ENCODE assay signal across 8 mouse cellular contexts in genomic region chr12:78860921-78861495, GRCm38 (mm10). TPM values are rescaled to one million over a fixed set of nuclear protein-coding genes. Genes with fewer than 3 reads are reported as not detected.
DNase-seq lines count a peak whose midpoint lies in the region; ATAC-seq and TF ChIP-seq lines count a peak whose summit lies in the region.

No protein-coding gene starts in this region.

- peaks cover 13% of the 10 kb centered on the region for H3K4me1 ChIP-seq in kidney, adult 2 months (ENCODE audit: control insufficient read depth, insufficient read depth, low read length)
- H3K4me1 ChIP-seq in E14TG2a.4 (replicated peaks; ENCODE audit: low read depth, low read length) = peaks cover 63% of the 10 kb centered on the region
- peaks cover 18% of the 10 kb centered on the region for H3K4me1 ChIP-seq in embryonic facial prominence, embryonic 12.5 days
- peaks cover 13% of the 10 kb centered on the region for H3K4me1 ChIP-seq in intestine, embryonic 14.5 days (replicated peaks; ENCODE audit: control insufficient read depth, insufficient read depth, low read length)
- H3K4me1 ChIP-seq in midbrain, embryonic 16.5 days (ENCODE audit: control insufficient read depth, insufficient read depth, low read length) = peaks cover 23% of the 10 kb centered on the region

- H3K36me3 ChIP-seq in kidney, adult 2 months (ENCODE audit: control insufficient read depth, insufficient read depth, low read length) = no peaks in the 10 kb centered on the region
- peaks cover 43% of the 10 kb centered on the region for H3K36me3 ChIP-seq in E14TG2a.4 (ENCODE audit: insufficient read depth, low read length)
- H3K36me3 ChIP-seq in embryonic facial prominence, embryonic 12.5 days = peaks cover 11% of the 10 kb centered on the region
- H3K36me3 ChIP-seq in intestine, embryonic 14.5 days (ENCODE audit: control insufficient read depth, insufficient read depth, low read length) = peaks cover 2% of the 10 kb centered on the region; the same call in 1 of the 2 replicates
- peaks cover 2% of the 10 kb centered on the region; the same call in 1 of the 2 replicates for H3K36me3 ChIP-seq in midbrain, embryonic 16.5 days (ENCODE audit: control insufficient read depth, insufficient read depth, low read length)

- peak overlapping the region; percentile 87 for H3K27ac ChIP-seq in kidney, adult 2 months (ENCODE audit: insufficient read depth, low read depth, low read length)
- H3K27ac ChIP-seq in embryonic facial prominence, embryonic 12.5 days = 0 out of 2 replicates have a peak overlapping the region, but pooled peaks have one; percentile 60
- peak overlapping the region; percentile 52 for H3K27ac ChIP-seq in intestine, embryonic 14.5 days (ENCODE audit: low read depth)
- peak overlapping the region; percentile 76 for H3K27ac ChIP-seq in midbrain, embryonic 16.5 days (ENCODE audit: low read length)

- under 1% methylated on average over 30 of the region's 30 CpGs for WGBS in kidney, adult 2 months
- 1% methylated on average over 30 of the region's 30 CpGs for WGBS in embryonic facial prominence, embryonic 12.5 days
- WGBS in intestine, embryonic 14.5 days = under 1% methylated on average over 30 of the region's 30 CpGs
- under 1% methylated on average over 30 of the region's 30 CpGs for WGBS in midbrain, embryonic 16.5 days

- ATAC-seq in embryonic facial prominence, embryonic 12.5 days (ENCODE audit: insufficient number of reproducible peaks, insufficient read depth, low FRiP score, low TSS enrichment) = peak; percentile 24
- ATAC-seq in intestine, embryonic 14.5 days (replicated peaks; ENCODE audit: low FRiP score, low TSS enrichment, low read depth) = peak; percentile 1; the same call in 1 of the 2 replicates
- ATAC-seq in midbrain, embryonic 16.5 days = peak; percentile 68

- intact Hi-C loops in left cerebral cortex, postnatal 14 days (cut with DNase I) = no loop called here
- intact Hi-C loops in gastrocnemius, postnatal 14 days (cut with DNase I; ENCODE audit: low total_unique reads) = no loop called here

- H3K9me3 ChIP-seq in E14TG2a.4 (ENCODE audit: low read length) = no peaks in the 10 kb centered on the region
- no peaks in the 10 kb centered on the region for H3K9me3 ChIP-seq in embryonic facial prominence, embryonic 12.5 days
- no peaks in the 10 kb centered on the region for H3K9me3 ChIP-seq in intestine, embryonic 14.5 days (ENCODE audit: control insufficient read depth, low read length)
- no peaks in the 10 kb centered on the region for H3K9me3 ChIP-seq in midbrain, embryonic 16.5 days (replicated peaks; ENCODE audit: control insufficient read depth, low read length, poor library complexity, severe bottlenecking)

- no peak for TF ChIP-seq CTCF in kidney, adult 2 months (conservative IDR thresholded peaks at IDR 0.05; ENCODE audit: insufficient read depth, insufficient read length, low read depth, low read length)
- TF ChIP-seq CTCF in E14TG2a.4 (conservative IDR thresholded peaks at IDR 0.05; ENCODE audit: low read length) = no peak

- H3K4me2 ChIP-seq in embryonic facial prominence, embryonic 12.5 days (replicated peaks) = peak overlapping the region; percentile 88
- peak overlapping the region; percentile 86 for H3K4me2 ChIP-seq in intestine, embryonic 14.5 days (ENCODE audit: low read length)
- peak overlapping the region; percentile 93 for H3K4me2 ChIP-seq in midbrain, embryonic 16.5 days (ENCODE audit: low read length)

- peak overlapping the region; percentile 92 for H3K9ac ChIP-seq in embryonic facial prominence, embryonic 12.5 days
- H3K9ac ChIP-seq in intestine, embryonic 14.5 days (ENCODE audit: low read length) = peak overlapping the region; percentile 63
- peak overlapping the region; percentile 74 for H3K9ac ChIP-seq in midbrain, embryonic 16.5 days (ENCODE audit: low read depth, low read length)

- peak overlapping the region; percentile 83 for H3K4me3 ChIP-seq in kidney, adult 2 months (ENCODE audit: insufficient read depth, low read depth, low read length)
- H3K4me3 ChIP-seq in E14TG2a.4 (replicated peaks; ENCODE audit: low read length) = peak overlapping the region; percentile 96
- H3K4me3 ChIP-seq in embryonic facial prominence, embryonic 12.5 days = peak overlapping the region; percentile 91
- H3K4me3 ChIP-seq in intestine, embryonic 14.5 days (ENCODE audit: low read depth, low read length) = peak overlapping the region; percentile 77
- H3K4me3 ChIP-seq in midbrain, embryonic 16.5 days (ENCODE audit: low read depth, low read length) = peak overlapping the region; percentile 99

- TF ChIP-seq POLR2A in kidney, adult 2 months (IDR thresholded peaks at IDR 0.05; ENCODE audit: low read depth, low read length) = peak; percentile 63

- H3K27me3 ChIP-seq in kidney, adult 2 months (replicated peaks; ENCODE audit: control insufficient read depth, insufficient read depth, low read length) = no peaks in the 10 kb centered on the region
- H3K27me3 ChIP-seq in E14TG2a.4 (ENCODE audit: insufficient read depth, low read length) = no peaks in the 10 kb centered on the region
- H3K27me3 ChIP-seq in embryonic facial prominence, embryonic 12.5 days = no peaks in the 10 kb centered on the region
- H3K27me3 ChIP-seq in intestine, embryonic 14.5 days (replicated peaks; ENCODE audit: control insufficient read depth, insufficient read depth, low read length) = no peaks in the 10 kb centered on the region
- no peaks in the 10 kb centered on the region for H3K27me3 ChIP-seq in midbrain, embryonic 16.5 days (ENCODE audit: control insufficient read depth, insufficient read depth, low read depth, low read length)

- DNase-seq in kidney, adult 2 months = no peak
- no peak for DNase-seq in kidney, postnatal 10 days
- DNase-seq in intestine, embryonic 14.5 days (ENCODE audit: low spot score) = no peak
- no peak for DNase-seq in left cerebral cortex, postnatal 14 days (ENCODE audit: low spot score in 2 of 2)
- no peak for DNase-seq in gastrocnemius, postnatal 14 days

RNA-seq across cellular contexts. Expression of gene Atp6v1d, which starts 0.4 kb away (rescaled TPM):
- polyA plus RNA-seq in kidney, adult 2 months (2012; rRNA removed) = 32.8 and 52.6 TPM in 2 replicates
- 70.1 and 74.4 TPM in 2 replicates for polyA plus RNA-seq in embryonic facial prominence, embryonic 12.5 days (2016; fragmentation: Nextera tagmentation; extraction: Ambion mirVana)
- 52.8 and 65.6 TPM in 2 replicates for polyA plus RNA-seq in intestine, embryonic 14.5 days (2014; fragmentation: Nextera tagmentation; extraction: Ambion mirVana)
- polyA plus RNA-seq in midbrain, embryonic 16.5 days (2015; fragmentation: Nextera tagmentation; extraction: Ambion mirVana) = 134 and 147 TPM in 2 replicates
- 100 to 1,000 TPM; 251 to 257 TPM for total RNA-seq in left cerebral cortex, postnatal 14 days (2021)
- 10 to 100 TPM; 53.4 to 53.9 TPM for total RNA-seq in gastrocnemius, postnatal 14 days (2021)

RNA-seq across cellular contexts. Expression of gene Eif2s1, which starts 0.6 kb away (rescaled TPM):
- polyA plus RNA-seq in kidney, adult 2 months (2012; rRNA removed) = 9.7 and 14.4 TPM in 2 replicates
- 199 and 208 TPM in 2 replicates for polyA plus RNA-seq in embryonic facial prominence, embryonic 12.5 days (2016; fragmentation: Nextera tagmentation; extraction: Ambion mirVana)
- 220 and 223 TPM in 2 replicates for polyA plus RNA-seq in intestine, embryonic 14.5 days (2014; fragmentation: Nextera tagmentation; extraction: Ambion mirVana)
- polyA plus RNA-seq in midbrain, embryonic 16.5 days (2015; fragmentation: Nextera tagmentation; extraction: Ambion mirVana) = 136 and 142 TPM in 2 replicates
- total RNA-seq in left cerebral cortex, postnatal 14 days (2021) = 10 to 100 TPM; 55.4 to 62.5 TPM
- total RNA-seq in gastrocnemius, postnatal 14 days (2021) = 10 to 100 TPM; 38.9 to 49.3 TPM

RNA-seq across cellular contexts. Expression of gene Plek2, which starts 45.8 kb away (rescaled TPM):
- polyA plus RNA-seq in kidney, adult 2 months (2012; rRNA removed) = 2.0 TPM in 2 replicates
- polyA plus RNA-seq in embryonic facial prominence, embryonic 12.5 days (2016; fragmentation: Nextera tagmentation; extraction: Ambion mirVana) = 3.0 and 4.1 TPM in 2 replicates
- polyA plus RNA-seq in intestine, embryonic 14.5 days (2014; fragmentation: Nextera tagmentation; extraction: Ambion mirVana) = 13.6 and 16.2 TPM in 2 replicates
- polyA plus RNA-seq in midbrain, embryonic 16.5 days (2015; fragmentation: Nextera tagmentation; extraction: Ambion mirVana) = 2.5 and 3.8 TPM in 2 replicates
- under 1 TPM; 0.27 to 0.37 TPM for total RNA-seq in left cerebral cortex, postnatal 14 days (2021)
- total RNA-seq in gastrocnemius, postnatal 14 days (2021) = under 1 TPM in 1 of 2 experiments, not detected in 1; 0.13 TPM

Comparison
In these comparisons a context has a peak if more than half of its experiments do, and no peak if none do; other contexts are left out.
1. ATAC-seq: peak in every context shown above with its lines; median percentile 68 in midbrain, embryonic 16.5 days; 24 in embryonic facial prominence, embryonic 12.5 days; 1 in intestine, embryonic 14.5 days.